Mouse (Mus musculus): ENCODE results near the gene Fam171a2. TPM values are rescaled to one million over a fixed set of nuclear protein-coding genes. Genes with fewer than 3 reads are reported as not detected.
"Not testable (repeated sequence)": the region's sequence is repeated elsewhere in the genome, so short reads cannot be mapped to it uniquely, and the experiment has no call there.

Gene Fam171a2
- polyA plus RNA-seq, 1 experiment from 2014 or later: 8.8 TPM

- no peak overlapping the region; the same call in 1 of the 2 replicates for H3K27ac ChIP-seq (replicated peaks; ENCODE audit: low read depth, low read length)
- H3K4me2 ChIP-seq (ENCODE audit: low read depth, low read length): peak overlapping the region; percentile 95
- H3K4me1 ChIP-seq (ENCODE audit: control insufficient read depth, insufficient read depth, low read length): peaks cover 4% of the 10 kb centered on the region; the same call in 1 of the 2 replicates
- H3K9me3 ChIP-seq (replicated peaks; ENCODE audit: control insufficient read depth, low read length): no peaks in the 10 kb centered on the region
- ATAC-seq (replicated peaks; ENCODE audit: insufficient number of reproducible peaks, low FRiP score, low TSS enrichment, low read depth): peak; percentile 45
- no peaks in the 10 kb centered on the region for H3K27me3 ChIP-seq (ENCODE audit: control insufficient read depth, insufficient read depth, low read length)
- H3K9ac ChIP-seq (replicated peaks; ENCODE audit: low read length): 0 out of 2 replicates have a peak overlapping the region, but pooled peaks have one; percentile 13
- no peak for DNase-seq (ENCODE audit: low spot score)
- no peaks in the 10 kb centered on the region for H3K36me3 ChIP-seq (replicated peaks; ENCODE audit: control insufficient read depth, insufficient read depth, low read depth, low read length)
- 18% methylated on average over 15 of the region's 15 CpGs for WGBS
- H3K4me3 ChIP-seq (ENCODE audit: low read depth, low read length): peak overlapping the region; percentile 46
Measured at GRCm38 (mm10) chr11:102392441-102393237, 54.8 kb downstream of the Fam171a2 start.

GRCm38 (mm10) chr11:102389436-102389835 lies 58.0 kb downstream of the Fam171a2 start:
- 94% methylated on average over 4 of the region's 5 CpGs for WGBS
- H3K9me3 ChIP-seq (replicated peaks; ENCODE audit: control insufficient read depth, low read length); ATAC-seq (replicated peaks; ENCODE audit: insufficient number of reproducible peaks, low FRiP score, low TSS enrichment, low read depth): not testable (repeated sequence)

More at GRCm38 (mm10) chr11:102389436-102389835, 58.0 kb downstream of the Fam171a2 start:
- not testable (repeated sequence) for H3K4me3 ChIP-seq (ENCODE audit: low read depth, low read length); H3K9ac ChIP-seq (replicated peaks; ENCODE audit: low read length); H3K4me1 ChIP-seq (ENCODE audit: control insufficient read depth, insufficient read depth, low read length); H3K27ac ChIP-seq (replicated peaks; ENCODE audit: low read depth, low read length); H3K4me2 ChIP-seq (ENCODE audit: low read depth, low read length); H3K27me3 ChIP-seq (ENCODE audit: control insufficient read depth, insufficient read depth, low read length); H3K36me3 ChIP-seq (replicated peaks; ENCODE audit: control insufficient read depth, insufficient read depth, low read depth, low read length); DNase-seq (ENCODE audit: low spot score)

Small RNA genes lying within 50 kb of the gene (microRNA-seq; reads per million reads assigned to microRNA genes)
- not detected for gene Mir6930 (ENCODE audit: borderline number of aligned reads)

Other genes starting within 250 kb of the Fam171a2 start
- 21.9 and 24.0 TPM in 2 replicates for gene Hdac5, start 217.5 kb downstream of the Fam171a2 start, polyA plus RNA-seq (2014; fragmentation: Nextera tagmentation; extraction: Ambion mirVana)
- gene BC030867, start 198.8 kb downstream of the Fam171a2 start, polyA plus RNA-seq (2014; fragmentation: Nextera tagmentation; extraction: Ambion mirVana): 20.8 and 20.9 TPM in 2 replicates
- 0.11 TPM in 1 of 2 replicates, not detected in the other for gene Asb16, start 178.9 kb downstream of the Fam171a2 start, polyA plus RNA-seq (2014; fragmentation: Nextera tagmentation; extraction: Ambion mirVana)
- 40.9 and 50.1 TPM in 2 replicates for gene Tmub2, start 162.8 kb downstream of the Fam171a2 start, polyA plus RNA-seq (2014; fragmentation: Nextera tagmentation; extraction: Ambion mirVana)
- gene Atxn7l3, start 151.1 kb downstream of the Fam171a2 start, polyA plus RNA-seq (2014; fragmentation: Nextera tagmentation; extraction: Ambion mirVana): 15.1 and 17.3 TPM in 2 replicates
- gene Ubtf, start 127.9 kb downstream of the Fam171a2 start, polyA plus RNA-seq (2014; fragmentation: Nextera tagmentation; extraction: Ambion mirVana): 81.0 and 84.5 TPM in 2 replicates
- 25.8 and 28.5 TPM in 2 replicates for gene Slc4a1, start 81.5 kb downstream of the Fam171a2 start, polyA plus RNA-seq (2014; fragmentation: Nextera tagmentation; extraction: Ambion mirVana)
- 11.8 and 12.1 TPM in 2 replicates for gene Rundc3a, start 54.3 kb downstream of the Fam171a2 start, polyA plus RNA-seq (2014; fragmentation: Nextera tagmentation; extraction: Ambion mirVana)
- gene Slc25a39, start 39.7 kb downstream of the Fam171a2 start, polyA plus RNA-seq (2014; fragmentation: Nextera tagmentation; extraction: Ambion mirVana): 168 and 185 TPM in 2 replicates
- 38.8 and 52.0 TPM in 2 replicates for gene Grn, start 17.4 kb downstream of the Fam171a2 start, polyA plus RNA-seq (2014; fragmentation: Nextera tagmentation; extraction: Ambion mirVana)
- 4.4 and 4.5 TPM in 2 replicates for gene Itga2b, start 22.4 kb upstream of the Fam171a2 start, polyA plus RNA-seq (2014; fragmentation: Nextera tagmentation; extraction: Ambion mirVana)
- 43.2 and 43.4 TPM in 2 replicates for gene Gpatch8, start 108.7 kb upstream of the Fam171a2 start, polyA plus RNA-seq (2014; fragmentation: Nextera tagmentation; extraction: Ambion mirVana)
- gene Gm11627, start 131.8 kb upstream of the Fam171a2 start, polyA plus RNA-seq (2014; fragmentation: Nextera tagmentation; extraction: Ambion mirVana): 10.5 and 10.6 TPM in 2 replicates
- 53.3 and 57.0 TPM in 2 replicates for gene Fzd2, start 156.7 kb upstream of the Fam171a2 start, polyA plus RNA-seq (2014; fragmentation: Nextera tagmentation; extraction: Ambion mirVana)
- gene Meioc, start 216.0 kb upstream of the Fam171a2 start, polyA plus RNA-seq (2014; fragmentation: Nextera tagmentation; extraction: Ambion mirVana): 1.0 and 1.3 TPM in 2 replicates

Data from embryonic facial prominence, embryonic 11.5 days (tissue).